Mouse (Mus musculus) embryo, embryonic 11 days (tissue): ENCODE measurements around the gene Zfp65.
"Not testable (repeated sequence)": the region's sequence is repeated elsewhere in the genome, so short reads cannot be mapped to it uniquely, and the experiment has no call there.

ENCODE experiments used
- DNase-seq: peaks from one replicate; pipeline ENCODE4 v3.0.0-alpha.2; 2015

The Zfp65 gene

GRCm38 (mm10) chr13:67728641-67729318 is at the start of gene Zfp65:
Gene Zfp65 (minus strand): TSS chr13:67729173.
- DNase-seq: peak; percentile 79

GRCm38 (mm10) chr13:67763031-67763768 is 34.2 kb upstream of the Zfp65 start:
- no peak for DNase-seq

- DNase-seq: no peak
Measured at GRCm38 (mm10) chr13:67759966-67760365, 31.0 kb upstream of the Zfp65 start.

GRCm38 (mm10) chr13:67755761-67756160 is 26.8 kb upstream of the Zfp65 start:
- DNase-seq: no peak

- peak; percentile 79 for DNase-seq
Measured at GRCm38 (mm10) chr13:67754333-67755306, 25.6 kb upstream of the Zfp65 start, which contains the start of gene Zfp85. Gene Zfp85 (minus strand): TSS chr13:67755228.

GRCm38 (mm10) chr13:67743896-67744295 is 14.9 kb upstream of the Zfp65 start:
- DNase-seq: no peak

- DNase-seq: no peak
Measured at GRCm38 (mm10) chr13:67742941-67743340, 14.0 kb upstream of the Zfp65 start.

- DNase-seq: not testable (repeated sequence)
Measured at GRCm38 (mm10) chr13:67734391-67734790, 5.4 kb upstream of the Zfp65 start.

- peak; percentile 43 for DNase-seq
Measured at GRCm38 (mm10) chr13:67729441-67729840, 468 bp upstream of the Zfp65 start.

GRCm38 (mm10) chr13:67728106-67728505 is 867 bp downstream of the Zfp65 start:
- DNase-seq: no peak

GRCm38 (mm10) chr13:67725331-67725730 is 3.6 kb downstream of the Zfp65 start:
- DNase-seq: not testable (repeated sequence)

GRCm38 (mm10) chr13:67723848-67724479 is 5.0 kb downstream of the Zfp65 start:
- peak; percentile 93 for DNase-seq

GRCm38 (mm10) chr13:67686971-67687370 is 42.0 kb downstream of the Zfp65 start, which contains the start of gene Zfp738:
Gene Zfp738 (minus strand): TSS chr13:67687071.
- DNase-seq: no peak

- DNase-seq: not testable (repeated sequence)
Measured at GRCm38 (mm10) chr13:67683841-67684240, 45.1 kb downstream of the Zfp65 start.

GRCm38 (mm10) chr13:67682959-67683735 is 45.8 kb downstream of the Zfp65 start:
- peak; percentile 91 for DNase-seq

GRCm38 (mm10) chr13:67674902-67675301 is 54.1 kb downstream of the Zfp65 start:
- no peak for DNase-seq
